Mouse (Mus musculus) erythroid progenitor cell, adult 5-6 weeks (primary cell): ENCODE measurements around the gene H2-Ab1. TPM values are rescaled to one million over a fixed set of nuclear protein-coding genes. Genes with fewer than 3 reads are reported as not detected.

Source experiments
- ATAC-seq: replicated peaks from 2 replicates; pipeline ENCODE4 v1.8.0; 2016; ENCODE audit warnings: moderate number of reproducible peaks, mild to moderate bottlenecking, moderate TSS enrichment, inconsistent platforms; ENCODE audit not compliant: poor library complexity, low FRiP score, severe bottlenecking
- total RNA-seq, 2 experiments: library from RNA; stranded (forward) in 1 of 2; stranded (reverse) in 1 of 2; fragments of 150-400 nt in 1 of 2; fragments of 186-747, 209-891 nt in 1 of 2; gene quantifications; 2 replicates each; pipeline versions ENCODE4 v1.2.3 to v1.2.4; 2015 to 2017; ENCODE audit warnings: low replicate concordance in 2 of 2

H2-Ab1 gene
- total RNA-seq, 2 experiments from 2014 or later: 31.9 to 50.2 TPM

GRCm38 (mm10) chr17:34236691-34237090 is 20.8 kb upstream of the H2-Ab1 start:
- no peak for ATAC-seq

- ATAC-seq: no peak
These were observed 19.7 kb upstream of the H2-Ab1 start for GRCm38 (mm10) chr17:34237741-34238140.

GRCm38 (mm10) chr17:34238706-34239105 is 18.8 kb upstream of the H2-Ab1 start, which contains the start of gene H2-Ob:
Gene H2-Ob, plus strand, starts transcription at chr17:34238903.
- ATAC-seq: no peak

- ATAC-seq: no peak
These were observed 17.9 kb upstream of the H2-Ab1 start for GRCm38 (mm10) chr17:34239601-34240041.

GRCm38 (mm10) chr17:34240366-34240765 is 17.1 kb upstream of the H2-Ab1 start:
- ATAC-seq: no peak

- ATAC-seq: no peak
These were observed 16.6 kb upstream of the H2-Ab1 start for GRCm38 (mm10) chr17:34240916-34241315.

- ATAC-seq: no peak
These were observed 12.8 kb upstream of the H2-Ab1 start for GRCm38 (mm10) chr17:34244656-34245055.

GRCm38 (mm10) chr17:34247047-34247446 is 10.4 kb upstream of the H2-Ab1 start:
- ATAC-seq: no peak

GRCm38 (mm10) chr17:34248764-34249163 is 8.7 kb upstream of the H2-Ab1 start:
- no peak for ATAC-seq

GRCm38 (mm10) chr17:34249361-34249760 is 8.1 kb upstream of the H2-Ab1 start:
- ATAC-seq: no peak

- ATAC-seq: no peak
These were observed 7.6 kb upstream of the H2-Ab1 start for GRCm38 (mm10) chr17:34249878-34250277.

GRCm38 (mm10) chr17:34251666-34252065 is 5.8 kb upstream of the H2-Ab1 start:
- no peak for ATAC-seq

GRCm38 (mm10) chr17:34256501-34256900 is 988 bp upstream of the H2-Ab1 start:
- ATAC-seq: no peak

- ATAC-seq: no peak
These were observed 3.1 kb downstream of the H2-Ab1 start for GRCm38 (mm10) chr17:34260551-34260950.

- ATAC-seq: no peak
These were observed 4.0 kb downstream of the H2-Ab1 start for GRCm38 (mm10) chr17:34261502-34261901.

- ATAC-seq: no peak
These were observed 5.6 kb downstream of the H2-Ab1 start for GRCm38 (mm10) chr17:34263068-34263467.

- ATAC-seq: no peak
These were observed 6.4 kb downstream of the H2-Ab1 start for GRCm38 (mm10) chr17:34263811-34264371.

GRCm38 (mm10) chr17:34264452-34265351 is 7.2 kb downstream of the H2-Ab1 start:
- no peak for ATAC-seq

- no peak for ATAC-seq
These were observed 10.8 kb downstream of the H2-Ab1 start for GRCm38 (mm10) chr17:34268262-34268661.

GRCm38 (mm10) chr17:34268748-34269147 is 11.3 kb downstream of the H2-Ab1 start:
- no peak for ATAC-seq

GRCm38 (mm10) chr17:34269817-34270216 is 12.3 kb downstream of the H2-Ab1 start:
- no peak for ATAC-seq
